Mouse (Mus musculus) E14TG2a.4 (cell line): ENCODE measurements around the gene Rtn3.

Experiments used
- H3K27me3 ChIP-seq: 2 replicates; pipeline ENCODE4 v1.6.1; 2014; ENCODE audit warnings: low read length, control low read depth; ENCODE audit not compliant: insufficient read depth
- H3K36me3 ChIP-seq: 2 replicates; pipeline ENCODE4 v1.6.1; 2014; ENCODE audit warnings: low read length, control low read depth; ENCODE audit not compliant: insufficient read depth
- H3K4me1 ChIP-seq: replicated peaks from 2 replicates; pipeline ENCODE4 v1.6.1; 2014; ENCODE audit warnings: low read depth, low read length, control low read depth
- H3K4me3 ChIP-seq: replicated peaks from 2 replicates; pipeline ENCODE4 v1.5.1; 2014; ENCODE audit warnings: mild to moderate bottlenecking, low read length
- H3K9me3 ChIP-seq: 2 replicates; pipeline ENCODE4 v1.6.1; 2014; ENCODE audit warnings: low read length, control low read depth
- CTCF ChIP-seq: conservative IDR thresholded peaks from 2 replicates; pipeline ENCODE4 v1.5.1; 2014; ENCODE audit warnings: low read length
- NANOG ChIP-seq: IDR thresholded peaks from 2 replicates; pipeline ENCODE4 v1.6.1; 2014; ENCODE audit warnings: borderline replicate concordance, low read length, mixed read lengths
- POU5F1 ChIP-seq: IDR thresholded peaks from 2 replicates; pipeline ENCODE4 v1.6.1; 2014; ENCODE audit warnings: low read length, borderline replicate concordance

Rtn3 gene

DNA sequence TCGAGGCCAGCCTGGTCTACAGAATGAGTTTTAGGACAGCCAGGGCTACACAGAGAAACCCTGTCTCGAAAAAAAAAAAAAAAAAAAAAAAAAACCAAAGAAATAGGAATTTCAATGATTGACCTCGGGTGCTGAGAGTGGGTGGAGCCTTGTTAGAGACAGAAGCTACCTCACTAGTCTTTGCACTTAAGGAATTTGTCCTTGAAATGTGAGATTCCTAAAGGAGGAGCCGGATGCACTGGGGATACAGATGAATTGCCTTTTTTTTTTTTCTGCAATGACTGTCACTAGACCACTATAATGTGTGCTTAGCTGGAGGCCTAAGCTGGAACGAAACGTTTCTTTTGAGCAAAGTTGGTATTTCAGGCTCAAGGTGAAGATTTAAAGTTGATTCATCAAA is 94.6 kb downstream of the Rtn3 start:
- Histone ChIP-seq H3K27me3 (no peaks in the 10 kb centered on the region), H3K4me1 (peaks cover 68% of the 10 kb centered on the region), H3K9me3 (0 out of 2 replicates have a peak, but pooled peaks cover 5% of the 10 kb centered on the region), H3K36me3 (peaks cover 9% of the 10 kb centered on the region), H3K4me3 (no peak overlapping the region)
- no peak for TF ChIP-seq NANOG
- TF ChIP-seq CTCF: no peak
- no peak for TF ChIP-seq POU5F1

DNA sequence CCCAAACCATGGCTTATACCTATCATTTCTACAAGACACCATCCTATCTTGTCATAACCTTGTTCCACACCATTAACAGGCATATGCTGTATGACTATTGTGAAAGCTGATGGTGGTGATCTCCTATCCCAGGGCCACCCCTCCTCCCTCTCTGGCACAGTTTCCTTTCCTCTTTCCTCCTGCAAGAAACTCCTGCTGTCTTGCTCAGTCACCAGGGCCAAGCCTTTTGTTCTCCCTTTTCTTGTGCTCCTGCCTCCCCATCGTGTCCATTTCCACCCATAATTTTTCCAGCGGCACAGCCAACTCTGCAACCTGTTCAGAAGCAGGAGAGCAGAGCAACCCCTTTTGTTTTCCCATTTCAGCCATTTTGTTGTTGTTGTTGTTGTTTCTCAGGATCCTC is 97.0 kb downstream of the Rtn3 start:
- H3K4me3 ChIP-seq: peak overlapping the region; percentile 30
- 0 out of 2 replicates have a peak, but pooled peaks cover 2% of the 10 kb centered on the region for H3K9me3 ChIP-seq
- H3K4me1 ChIP-seq: peaks cover 81% of the 10 kb centered on the region

DNA sequence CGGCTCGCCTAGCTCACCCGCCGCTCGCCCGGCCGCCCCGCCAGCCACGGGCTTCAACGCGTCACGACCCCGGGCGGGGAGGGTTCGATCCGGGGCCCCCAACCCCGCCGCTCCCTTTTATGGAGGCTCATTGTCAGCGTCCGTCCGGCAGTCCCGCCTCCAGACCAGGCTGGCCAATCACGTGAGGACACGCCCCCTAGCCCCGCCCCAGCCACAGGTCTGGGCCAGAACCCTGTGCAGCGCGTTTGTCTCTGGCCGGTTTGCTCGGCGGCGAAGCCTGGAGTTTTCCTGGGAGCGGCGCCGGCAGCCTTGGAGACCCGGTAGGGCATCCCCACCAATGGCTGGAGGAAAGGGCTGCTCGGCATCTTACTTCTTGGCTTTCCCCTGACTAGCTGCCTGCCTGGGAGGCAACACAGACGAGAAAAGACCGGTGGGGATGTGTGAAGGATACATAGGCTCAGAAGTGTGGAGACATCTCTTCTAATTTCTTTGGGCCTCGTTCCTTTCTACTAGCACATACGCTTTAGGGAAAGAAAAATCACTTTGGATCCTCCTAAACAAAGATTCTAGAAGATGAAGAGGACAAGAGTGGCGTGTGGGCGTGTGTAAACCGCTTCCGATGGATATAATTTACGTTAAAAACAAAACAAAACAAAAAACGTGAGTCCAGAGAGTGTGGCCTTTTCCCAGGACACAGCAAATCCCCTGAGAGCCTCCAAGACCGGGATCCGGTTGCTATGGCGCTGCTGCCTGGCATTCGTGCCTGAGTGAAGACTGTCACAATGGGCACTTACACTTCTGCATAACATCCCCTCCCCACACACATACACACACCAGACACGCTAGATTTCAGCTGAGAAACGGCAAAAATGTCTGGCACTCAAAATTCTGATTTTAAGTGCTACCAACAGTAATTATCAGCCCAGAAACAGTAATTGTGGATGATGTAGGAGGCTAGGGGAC is 99.9 kb downstream of the Rtn3 start, which contains the start of gene Spindoc:
Gene Spindoc, minus strand, starts transcription at position 92 of the 963 bp plus-strand sequence.
- H3K36me3 ChIP-seq: peaks cover 25% of the 10 kb centered on the region
- H3K4me1 ChIP-seq: peaks cover 85% of the 10 kb centered on the region
- peak within 1 kb of the TSS; percentile 93 for H3K4me3 ChIP-seq
- TF ChIP-seq POU5F1: no peak
- TF ChIP-seq NANOG: no peak
- no peak for TF ChIP-seq CTCF
- H3K27me3 ChIP-seq: no peaks in the 10 kb centered on the region
- no peaks in the 10 kb centered on the region for H3K9me3 ChIP-seq

More for the DNA sequence above, 97.0 kb downstream of the Rtn3 start:
- TF ChIP-seq POU5F1 (no peak), NANOG (peak; percentile 62; the same call in 1 of the 2 replicates), CTCF (no peak)
- H3K36me3 ChIP-seq: peaks cover 6% of the 10 kb centered on the region
- H3K27me3 ChIP-seq: no peaks in the 10 kb centered on the region

DNA sequence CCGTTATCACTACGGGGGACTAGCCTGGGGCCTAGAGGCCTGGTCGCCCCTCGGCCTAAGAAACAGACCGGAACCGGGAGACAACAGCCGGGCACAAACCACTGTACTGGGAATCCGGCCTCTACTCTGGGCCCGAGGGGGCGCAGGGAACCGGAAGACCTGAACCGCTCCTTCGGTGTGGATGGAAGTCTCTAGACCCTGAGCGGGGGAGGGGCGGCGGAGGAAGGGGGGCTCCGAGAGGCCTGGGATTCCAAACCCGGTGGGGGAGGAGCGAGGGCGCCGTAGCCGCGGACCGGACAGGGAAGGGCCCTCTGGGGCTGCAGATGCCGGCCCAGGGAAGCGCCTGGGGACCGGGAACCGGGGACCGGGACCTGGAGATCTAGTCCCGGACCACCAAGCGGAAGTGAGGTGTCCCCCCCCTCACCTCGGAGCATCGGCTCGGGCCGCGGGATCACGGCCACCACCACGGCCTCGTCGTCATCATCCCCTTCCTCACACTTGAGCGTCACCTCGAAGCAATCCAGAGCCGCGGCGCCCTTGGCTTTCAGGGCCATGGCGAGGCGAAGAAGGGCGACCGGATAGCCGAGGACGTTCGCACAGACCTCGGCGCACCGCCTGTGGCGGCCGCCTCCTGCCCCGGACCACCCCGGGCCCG is 100.7 kb downstream of the Rtn3 start:
- no peak for TF ChIP-seq CTCF
- no peak for TF ChIP-seq POU5F1
- no peak for TF ChIP-seq NANOG
- Histone ChIP-seq H3K4me1 (peaks cover 85% of the 10 kb centered on the region), H3K9me3 (no peaks in the 10 kb centered on the region), H3K4me3 (peak overlapping the region; percentile 93), H3K27me3 (no peaks in the 10 kb centered on the region), H3K36me3 (peaks cover 20% of the 10 kb centered on the region)

DNA sequence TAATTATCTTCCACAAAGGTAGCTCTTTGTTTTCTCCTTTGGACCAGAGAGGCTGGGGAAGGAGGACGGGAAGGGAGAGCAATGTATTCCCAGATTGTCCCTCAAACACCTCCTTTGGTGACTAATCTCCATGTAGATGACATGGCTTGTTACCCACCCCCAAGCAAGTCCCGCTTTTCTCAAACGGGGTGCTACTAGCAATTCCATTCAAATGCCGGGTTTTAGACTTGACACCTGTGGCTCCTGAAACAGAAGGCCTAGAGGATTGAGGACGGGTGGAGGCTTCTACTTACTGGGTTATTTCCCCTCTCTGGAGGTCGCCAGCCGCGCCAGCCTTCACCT is 101.2 kb downstream of the Rtn3 start:
- Histone ChIP-seq H3K4me3 (peak overlapping the region; percentile 93), H3K4me1 (peaks cover 85% of the 10 kb centered on the region), H3K9me3 (no peaks in the 10 kb centered on the region), H3K27me3 (no peaks in the 10 kb centered on the region), H3K36me3 (peaks cover 23% of the 10 kb centered on the region)
- TF ChIP-seq NANOG: no peak
- no peak for TF ChIP-seq POU5F1
- TF ChIP-seq CTCF: no peak

DNA sequence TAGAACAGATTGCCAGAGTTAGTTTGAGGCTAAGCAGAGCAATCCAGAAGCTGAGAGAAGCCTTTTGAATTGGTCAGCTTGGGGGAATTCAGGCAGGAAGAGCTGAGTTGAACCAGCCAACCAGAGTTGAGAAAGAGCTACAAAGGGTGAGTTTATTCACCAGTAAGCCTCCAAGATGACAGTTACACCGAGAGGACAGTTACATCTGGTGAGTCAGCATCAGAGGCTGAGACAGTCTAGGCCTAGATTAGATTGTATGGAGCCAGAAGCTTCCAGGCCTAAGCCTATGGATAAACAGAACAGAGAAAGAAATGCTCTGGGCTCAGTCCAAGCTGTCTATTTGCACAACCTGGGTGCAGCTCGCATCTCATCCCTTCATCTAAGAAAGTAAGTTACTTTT is 105.4 kb downstream of the Rtn3 start:
- TF ChIP-seq POU5F1: no peak
- TF ChIP-seq NANOG: no peak
- TF ChIP-seq CTCF: no peak
- Histone ChIP-seq H3K9me3 (no peaks in the 10 kb centered on the region), H3K27me3 (no peaks in the 10 kb centered on the region)

More for the DNA sequence above, 105.4 kb downstream of the Rtn3 start:
- H3K36me3 ChIP-seq: peaks cover 66% of the 10 kb centered on the region
- no peak overlapping the region for H3K4me3 ChIP-seq
- peaks cover 88% of the 10 kb centered on the region for H3K4me1 ChIP-seq
